Mouse (Mus musculus): ENCODE results near the gene Asb8.

The Asb8 gene

DNA sequence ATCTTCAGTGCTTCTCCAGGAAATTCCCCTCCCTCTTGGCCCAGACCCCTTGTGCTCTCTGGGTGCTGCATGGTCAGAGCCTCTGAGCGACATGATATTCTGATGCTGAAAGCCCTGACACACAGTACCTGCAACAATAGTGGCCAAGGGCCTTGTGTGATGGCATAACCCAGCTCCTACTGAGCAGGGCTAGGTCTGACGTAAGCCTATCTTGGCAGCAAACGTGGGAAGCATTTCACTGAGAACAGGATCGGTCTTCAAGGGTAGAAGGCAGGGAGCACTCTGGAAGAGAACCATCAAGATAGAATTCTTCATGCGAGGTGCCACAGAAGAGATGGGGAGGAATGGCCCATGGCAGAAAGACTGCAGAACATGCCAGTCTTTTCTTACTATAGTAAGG is at the start of gene Asb8:
TSS of gene Asb8 (minus strand) at position 101 of the 400 bp plus-strand sequence.
- DNase-seq, result no peak

DNA sequence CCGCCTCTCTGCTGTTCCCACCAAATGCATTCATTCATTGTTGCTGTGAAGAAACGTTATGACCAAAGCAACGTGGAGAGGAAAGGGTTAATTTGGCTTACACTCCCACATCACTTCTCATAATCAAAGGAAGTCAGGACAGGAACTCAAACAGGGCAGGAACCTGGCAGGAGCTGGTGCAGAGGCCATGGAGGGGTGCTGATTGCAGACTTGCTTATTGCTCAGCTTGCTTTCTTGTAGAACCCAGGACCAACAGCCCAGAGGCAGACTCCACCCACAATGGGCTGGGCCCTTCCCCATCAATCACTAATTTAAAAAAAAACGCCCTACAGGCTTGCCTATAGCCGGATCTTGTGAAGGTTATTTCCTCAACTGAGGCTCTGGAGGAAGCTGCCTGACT is 48.7 kb upstream of the Asb8 start:
- no peak for DNase-seq

DNA sequence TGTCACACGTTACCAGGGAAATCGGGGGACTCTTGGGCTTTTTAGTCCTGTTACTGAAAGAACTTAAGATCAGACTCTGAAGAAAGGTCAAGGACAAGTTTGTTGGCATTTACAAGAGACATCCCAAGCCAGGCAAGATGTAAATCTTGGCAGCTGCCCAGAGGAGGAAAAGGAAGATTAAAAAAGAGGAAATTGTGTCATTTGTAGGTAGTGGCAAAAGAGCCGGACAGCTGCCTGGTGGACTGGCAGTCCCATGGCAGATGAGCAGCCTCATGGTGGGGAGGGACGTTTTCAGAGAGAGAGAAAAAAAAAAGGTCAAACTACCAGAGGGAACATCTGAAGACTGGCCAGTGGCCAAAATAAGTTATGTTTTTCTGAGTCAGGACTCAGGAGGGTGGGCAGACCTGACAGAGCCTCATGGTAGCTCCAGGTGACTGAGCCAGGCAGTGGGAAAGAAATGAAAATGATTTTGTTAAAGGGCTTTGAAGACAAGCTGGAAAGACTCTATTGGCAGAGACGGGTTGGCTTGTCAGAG is 48.0 kb upstream of the Asb8 start:
- no peak for DNase-seq

DNA sequence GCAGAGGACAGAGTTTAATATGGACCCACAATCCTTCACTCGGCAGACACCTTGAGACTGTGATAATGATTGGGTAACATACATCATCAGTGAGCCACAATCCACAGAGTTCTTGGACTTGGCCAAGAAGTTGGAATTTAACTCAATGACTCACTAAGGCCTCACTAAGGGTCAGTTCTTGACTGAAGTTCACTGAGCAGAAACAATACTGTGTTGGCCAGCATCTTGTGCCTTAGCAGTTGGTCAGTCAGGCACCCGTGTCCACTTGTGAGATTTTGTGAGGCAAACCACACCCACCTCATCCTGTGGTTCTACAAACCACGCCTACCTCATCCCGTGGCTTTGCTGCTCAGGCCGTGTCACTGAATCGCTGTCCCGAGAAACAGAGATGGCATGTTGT is 44.3 kb upstream of the Asb8 start:
- no peak for DNase-seq

DNA sequence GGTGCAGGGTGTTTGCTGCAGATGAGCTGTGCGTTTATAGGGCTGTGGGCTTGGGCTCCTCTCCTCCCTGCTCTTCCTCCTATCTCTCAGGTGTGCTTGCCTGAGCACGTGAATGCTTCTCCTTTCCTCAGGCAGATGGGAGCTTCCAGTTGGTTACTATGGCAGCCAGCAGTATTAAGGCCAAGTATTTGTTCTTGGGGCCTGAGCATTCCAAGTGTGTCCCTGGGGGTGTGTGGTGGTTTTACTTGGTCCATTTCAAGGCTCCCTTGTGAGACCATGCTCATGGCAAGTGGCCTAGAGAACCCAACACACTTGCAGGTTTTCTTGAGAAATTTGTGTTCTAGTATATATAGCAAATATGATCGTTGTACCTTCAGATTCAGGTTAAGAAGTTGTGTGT is 30.0 kb upstream of the Asb8 start, which contains the start of gene Olfr288:
TSS of gene Olfr288 (minus strand) at position 101 of the 400 bp plus-strand sequence.
- DNase-seq, result no peak

DNA sequence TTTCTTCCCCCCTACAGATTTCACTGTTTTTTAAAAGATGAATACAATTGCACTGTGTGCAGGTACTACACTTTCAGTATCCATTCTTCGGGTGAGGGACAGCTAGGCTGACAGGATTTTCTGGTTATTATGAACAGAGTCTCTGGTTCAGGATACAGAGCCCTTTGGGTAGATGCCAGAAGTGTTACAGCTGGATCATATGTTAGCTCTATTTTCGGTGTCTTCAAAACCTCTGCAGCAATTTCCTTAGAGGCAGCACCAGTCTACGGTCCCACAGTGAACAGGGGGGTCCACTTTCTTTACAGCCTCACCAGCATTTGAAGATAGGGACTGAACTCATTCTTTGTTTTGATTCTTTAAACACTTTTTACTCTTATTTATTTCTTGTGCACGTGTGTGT is 19.0 kb upstream of the Asb8 start:
- no peak for DNase-seq

DNA sequence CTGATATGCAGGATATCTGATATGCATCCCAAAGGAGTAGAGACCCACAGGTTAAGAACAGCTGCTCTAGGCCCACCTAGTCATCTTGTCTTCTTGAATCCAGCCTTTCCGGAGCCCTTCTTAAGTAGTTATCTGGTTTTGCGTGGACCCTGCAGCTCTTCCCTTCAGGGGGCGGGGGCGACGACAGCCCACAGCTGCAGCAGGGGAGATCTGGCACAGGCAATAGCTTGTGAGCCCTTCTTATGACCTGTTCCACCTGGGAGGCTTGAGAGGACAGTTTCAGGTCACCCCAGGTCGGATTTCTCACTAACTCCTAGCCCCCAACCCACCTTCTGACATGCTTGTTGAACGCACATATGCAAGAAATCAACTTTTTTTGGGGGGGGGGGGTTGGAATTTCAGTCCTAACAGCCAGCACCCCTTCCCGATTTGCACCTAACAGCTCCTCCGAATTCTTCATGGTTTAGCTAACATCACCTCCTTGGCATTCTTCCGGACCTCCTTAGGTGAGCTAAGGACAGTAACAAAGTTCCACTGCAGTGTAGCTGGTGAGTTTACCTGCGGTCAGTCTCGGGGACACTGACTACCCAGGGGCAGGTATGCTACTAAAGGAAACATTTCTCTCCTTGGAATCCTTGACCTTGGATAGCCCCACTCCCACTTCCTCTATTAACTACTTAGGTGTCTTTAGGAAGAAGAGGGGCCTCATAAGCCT is 16.6 kb upstream of the Asb8 start:
- peak; percentile 13 to 23 for DNase-seq

DNA sequence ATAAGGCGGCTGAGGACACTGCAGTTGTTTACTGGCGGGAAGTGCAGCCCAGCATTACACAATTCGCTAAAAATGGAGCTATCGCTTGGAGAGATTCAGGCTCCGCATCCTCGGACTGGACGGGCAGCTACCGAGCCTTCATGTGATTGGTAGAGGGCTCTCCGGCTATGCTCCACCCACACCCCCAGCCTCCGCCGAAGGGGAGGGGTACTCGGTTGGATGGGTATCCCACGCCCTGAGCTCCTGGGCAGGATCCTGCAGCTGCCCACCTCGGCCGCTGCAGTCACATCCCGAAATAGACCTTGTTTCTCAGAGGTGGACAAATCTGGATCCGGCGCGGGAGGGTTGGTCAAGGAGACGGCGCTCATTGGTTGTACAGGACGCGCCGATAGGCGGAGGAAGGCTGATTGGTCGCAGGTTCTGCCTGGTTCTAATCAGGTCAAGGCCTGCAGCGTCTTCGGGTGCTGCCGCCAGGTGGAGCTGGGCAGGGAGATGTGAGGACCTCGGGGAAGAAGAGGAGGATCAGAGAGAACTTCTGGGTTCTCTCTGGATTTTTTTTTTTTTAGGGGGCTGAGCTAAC is 15.8 kb upstream of the Asb8 start:
- DNase-seq, result peak; percentile 95 to 97

DNA sequence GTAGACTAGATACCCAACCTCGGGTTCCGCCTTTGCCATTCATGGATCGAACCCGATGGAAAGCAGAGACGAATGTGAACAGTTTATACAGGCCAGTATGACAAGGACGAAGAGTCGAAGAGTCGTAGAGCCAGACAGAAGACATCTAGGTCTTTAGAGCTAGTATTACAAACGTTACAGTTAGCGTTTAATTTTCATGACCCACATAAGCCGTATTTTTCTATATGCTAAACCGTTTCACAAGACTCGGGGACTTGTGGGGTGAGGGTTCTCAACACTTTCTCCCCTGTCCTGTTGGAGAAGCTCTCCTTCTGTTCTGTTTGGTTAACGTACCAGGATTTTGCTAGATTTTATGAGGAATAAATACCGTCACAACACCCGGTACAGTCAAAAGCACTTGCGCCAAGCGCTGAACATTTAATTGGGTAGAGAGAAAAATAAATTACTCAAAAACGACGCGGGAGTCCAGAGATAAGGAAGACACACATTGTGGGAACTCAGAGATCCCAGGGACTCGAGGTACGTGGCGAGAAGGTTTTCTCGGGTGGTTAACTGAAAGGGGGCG is 15.2 kb upstream of the Asb8 start:
- peak; percentile 9 to 20 for DNase-seq

DNA sequence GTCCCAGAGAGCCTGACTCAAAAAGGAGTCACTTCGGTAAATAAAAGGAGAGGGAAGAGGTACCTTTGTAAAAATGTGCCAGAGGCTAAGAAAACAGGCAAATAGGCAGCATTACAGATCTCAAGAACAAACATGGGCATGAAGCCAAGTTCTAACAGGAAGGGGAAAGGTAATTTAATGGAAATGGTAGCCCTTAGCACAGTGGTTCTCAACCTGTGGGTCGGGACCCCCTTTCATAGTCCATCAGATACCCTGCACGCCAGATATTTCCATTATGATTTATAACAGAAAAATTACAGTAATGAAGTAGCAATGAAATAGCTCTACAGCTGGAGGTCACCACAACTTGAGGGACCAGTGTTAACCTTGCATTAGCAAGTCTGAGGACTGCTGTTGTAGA is 11.9 kb upstream of the Asb8 start:
- no peak for DNase-seq

DNA sequence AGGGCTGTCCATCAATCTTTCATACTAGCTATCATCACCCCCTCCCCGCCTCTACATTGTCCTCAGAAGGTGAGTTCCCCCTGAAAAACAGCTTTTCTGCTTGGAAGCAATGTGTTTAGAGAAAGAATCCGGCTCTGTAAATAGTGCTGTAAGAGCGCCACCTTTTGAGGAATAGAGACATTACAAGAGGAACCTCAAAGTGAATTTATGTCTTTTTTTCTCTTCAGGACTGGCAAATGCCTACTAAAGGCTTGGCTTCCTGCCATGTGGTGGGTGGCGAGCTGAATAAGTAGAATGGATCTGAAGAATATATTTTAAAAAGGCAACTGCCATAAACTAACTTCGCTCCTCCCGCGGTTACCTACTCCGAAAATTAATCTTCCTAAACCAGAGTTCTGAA is 8.4 kb upstream of the Asb8 start:
- DNase-seq, result peak; percentile 24 to 51

DNA sequence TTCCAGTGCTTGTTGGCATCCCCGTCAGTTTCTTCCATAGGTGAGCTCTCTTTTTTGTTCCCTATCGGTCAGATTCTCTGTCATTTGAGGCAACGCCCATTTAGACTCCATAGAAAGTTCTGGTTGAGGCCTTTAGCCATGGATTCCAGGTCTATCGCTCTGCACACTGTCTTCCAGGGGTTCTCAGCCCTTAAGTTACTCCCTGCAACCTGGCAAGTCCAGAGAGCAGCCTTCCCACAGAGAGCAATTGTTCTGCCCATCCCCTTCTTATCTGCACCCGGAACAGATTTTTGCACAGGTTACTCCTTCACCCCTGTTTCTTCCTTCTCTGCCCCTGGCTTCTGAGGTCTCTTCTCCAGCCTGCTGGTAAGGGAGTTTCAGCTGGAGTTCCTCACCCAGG is 6.7 kb upstream of the Asb8 start:
- DNase-seq, result no peak

DNA sequence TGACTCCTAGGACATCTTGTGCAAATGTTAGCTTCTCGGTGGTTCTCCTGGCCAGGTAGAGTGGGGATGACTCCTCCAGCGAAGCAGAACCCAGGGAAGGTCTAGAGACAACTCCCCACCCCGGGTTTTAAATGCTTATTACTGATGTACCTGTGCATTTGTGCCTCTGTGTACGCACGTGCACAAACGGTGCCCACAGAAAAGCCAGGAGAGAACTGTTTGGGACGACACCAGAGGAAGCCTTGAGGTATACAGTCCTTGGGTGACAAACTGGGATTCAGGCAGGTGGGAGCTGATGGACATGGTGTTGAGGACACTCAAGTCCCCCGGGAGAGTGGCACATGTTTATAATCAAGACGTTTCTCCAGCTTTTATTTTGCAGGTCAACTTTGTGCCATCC is 5.5 kb upstream of the Asb8 start:
- no peak for DNase-seq

DNA sequence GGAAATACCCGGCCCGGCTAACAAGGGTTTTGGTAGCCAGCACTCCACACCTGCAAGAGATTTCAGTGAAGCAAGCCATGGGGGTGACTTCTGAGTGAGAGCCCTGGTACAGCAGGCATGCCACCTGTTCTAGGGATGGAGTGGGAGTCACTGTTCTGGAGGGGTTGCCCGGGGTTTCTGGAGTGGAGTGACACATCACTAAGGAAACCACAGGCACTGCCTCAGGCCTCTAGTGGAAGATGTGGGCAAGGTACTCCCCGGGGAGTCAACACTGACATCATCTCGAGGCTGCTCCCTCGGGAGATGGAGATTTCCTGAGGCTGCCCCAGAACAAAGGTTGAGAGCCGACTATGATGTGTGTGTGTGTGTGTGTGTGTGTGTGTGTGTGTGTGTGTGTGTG is 4.9 kb upstream of the Asb8 start:
- no peak for DNase-seq

DNA sequence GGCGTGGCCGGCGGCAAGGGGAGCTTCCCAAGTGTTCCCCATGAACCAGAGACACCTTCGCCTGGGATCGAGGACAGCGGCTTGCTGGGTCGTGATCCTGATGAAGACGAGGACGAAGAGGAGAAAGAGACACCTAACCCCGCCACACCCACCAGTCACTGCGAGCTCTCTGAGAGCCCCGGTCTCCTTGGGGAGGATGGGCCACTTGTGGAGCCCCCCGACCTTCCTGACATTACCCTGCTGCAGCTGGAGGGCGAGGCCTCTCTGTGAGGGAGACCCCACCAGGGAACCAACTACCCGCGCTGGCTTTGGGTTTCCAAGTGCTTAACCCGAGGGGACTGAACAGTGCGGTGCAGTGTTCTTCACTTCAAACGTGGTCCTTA is 3.2 kb upstream of the Asb8 start:
- DNase-seq, result peak in 1 of 2 experiments; percentile 14

DNA sequence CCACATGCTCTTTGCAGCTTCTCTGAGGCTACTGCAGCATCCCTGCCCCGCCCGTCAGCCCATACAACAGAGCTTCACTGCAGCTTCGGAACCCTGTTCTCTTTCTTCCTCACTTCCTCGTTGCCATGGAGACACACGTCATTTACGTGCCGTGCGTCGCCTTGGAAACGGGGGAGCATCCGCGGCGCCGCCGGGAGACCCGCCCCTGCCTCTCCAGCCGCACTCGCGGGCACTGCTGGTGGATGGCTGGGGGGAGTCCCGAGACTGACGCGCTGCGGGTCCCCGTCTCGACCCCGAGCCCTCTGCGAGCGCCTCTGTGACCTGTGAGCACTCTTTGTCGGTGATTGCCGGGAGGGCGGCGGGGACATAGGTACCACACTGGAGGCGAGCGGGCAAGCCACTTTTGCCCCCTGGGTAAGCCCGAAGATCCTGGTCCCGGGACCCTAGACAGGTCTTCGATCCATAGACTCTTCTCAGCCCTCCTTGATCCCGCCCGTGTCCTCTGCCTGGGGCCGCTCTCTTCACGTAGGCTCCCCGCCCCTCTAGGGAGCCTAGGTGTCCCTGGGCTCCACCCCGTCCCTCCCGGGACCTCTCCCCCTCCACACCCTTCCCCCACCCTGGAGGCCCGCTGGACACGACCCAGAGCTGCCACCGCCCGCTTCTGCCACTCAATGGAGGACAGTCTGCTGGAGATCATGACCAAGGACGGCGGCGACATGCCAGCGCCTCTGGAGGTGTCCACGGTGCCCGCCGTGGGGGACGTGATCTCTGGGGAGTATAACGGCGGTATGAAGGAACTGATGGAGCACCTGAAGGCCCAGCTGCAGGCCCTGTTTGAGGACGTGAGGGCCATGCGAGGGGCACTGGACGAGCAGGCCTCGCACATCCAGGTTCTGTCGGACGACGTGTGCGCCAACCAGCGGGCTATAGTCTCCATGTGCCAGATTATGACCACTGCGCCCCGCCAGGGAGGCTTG is 2.5 kb upstream of the Asb8 start:
- peak; percentile 85 to 86 for DNase-seq

DNA sequence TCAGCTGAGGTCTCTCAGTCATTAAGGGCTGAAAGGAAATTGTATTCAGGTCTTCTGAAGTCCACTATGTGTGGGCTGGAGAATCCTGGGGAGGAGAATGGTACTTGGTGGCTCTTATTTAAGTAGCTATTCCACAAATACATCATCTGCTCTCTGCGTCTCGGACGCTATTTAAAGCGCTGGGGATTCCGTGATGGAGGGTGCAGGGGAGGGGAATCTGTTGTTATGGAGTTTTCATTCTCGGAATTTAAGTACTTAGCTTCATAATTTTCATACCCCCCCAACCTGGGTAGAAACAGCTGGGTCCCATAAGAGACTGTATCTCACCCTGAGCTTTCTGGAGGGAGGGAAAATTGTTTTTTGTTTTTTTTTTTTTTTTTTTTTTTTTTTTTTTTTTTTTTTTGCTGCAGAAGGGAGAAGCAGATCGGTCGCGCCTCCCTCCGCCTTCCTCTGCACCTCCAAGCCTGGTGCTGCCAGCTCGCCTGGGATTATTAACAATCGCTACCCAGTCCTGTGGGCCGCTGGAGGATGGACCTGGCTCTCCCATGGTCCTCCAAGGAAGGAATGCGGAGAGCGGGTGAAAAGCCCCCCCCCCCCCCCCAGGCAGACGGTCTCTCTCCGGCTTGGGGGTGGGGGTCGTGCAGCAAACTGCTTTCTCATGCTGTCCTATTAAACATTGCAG is 1.7 kb upstream of the Asb8 start, which contains the start of gene Ccdc184:
TSS of gene Ccdc184 (plus strand) at position 196 of the 682 bp plus-strand sequence.
- DNase-seq, result peak in 1 of 2 experiments; percentile 24

DNA sequence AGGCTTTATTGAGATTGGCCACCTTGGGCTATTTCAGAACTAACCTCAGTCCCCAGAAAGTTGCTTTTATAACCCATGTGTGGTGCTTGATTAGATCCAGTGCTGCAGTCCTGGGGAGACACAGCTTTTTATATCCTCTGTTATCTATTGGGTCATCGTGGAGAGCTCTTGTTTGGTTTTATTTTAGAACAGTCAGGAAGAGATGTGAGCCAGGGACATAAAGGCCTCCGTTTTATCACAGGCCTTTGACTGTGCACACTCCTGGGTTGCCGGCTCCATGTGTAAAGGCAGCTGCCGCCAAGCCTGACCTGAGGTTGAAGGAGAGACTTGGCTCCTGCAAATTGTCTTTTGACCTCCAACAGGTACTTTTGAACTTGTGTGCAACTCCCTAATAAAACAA is 2.9 kb downstream of the Asb8 start:
- no peak for DNase-seq

DNA sequence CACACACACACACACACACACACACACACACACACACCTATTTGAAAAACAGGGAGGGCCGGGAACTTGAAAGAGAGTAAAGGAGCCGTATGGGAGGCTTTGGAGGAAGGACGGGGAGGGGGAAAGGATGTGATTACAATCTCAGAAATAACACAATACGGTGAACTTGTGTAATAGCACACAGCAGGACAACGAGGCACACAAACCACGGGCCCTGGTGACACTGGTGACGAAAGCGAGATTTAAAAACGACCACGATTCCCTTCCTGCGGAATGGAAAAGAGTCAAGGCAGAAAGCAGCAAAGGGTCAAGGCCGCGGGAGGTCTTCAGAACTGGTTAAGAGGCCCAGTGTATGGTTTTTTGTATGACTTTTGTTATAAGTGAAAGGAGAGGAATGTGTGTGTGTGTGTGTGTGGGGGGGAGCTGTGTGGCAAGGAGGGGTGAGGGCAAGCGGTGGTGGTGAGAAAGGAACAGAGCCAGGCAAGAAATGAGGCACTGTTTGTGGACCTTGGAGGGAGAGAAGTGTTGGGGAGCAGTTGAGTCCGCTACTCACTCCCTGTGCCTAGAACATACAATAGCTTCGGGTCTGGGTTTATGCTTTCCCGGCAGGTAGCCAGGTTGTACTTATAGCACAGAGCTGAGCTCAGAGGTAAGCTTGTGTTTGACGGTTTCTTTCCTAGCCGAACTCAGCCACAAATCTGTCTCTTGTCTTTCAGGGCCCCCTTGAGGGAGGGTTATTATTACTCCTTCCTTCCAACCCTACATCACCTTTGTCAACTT is 4.2 kb downstream of the Asb8 start:
- DNase-seq, result no peak

DNA sequence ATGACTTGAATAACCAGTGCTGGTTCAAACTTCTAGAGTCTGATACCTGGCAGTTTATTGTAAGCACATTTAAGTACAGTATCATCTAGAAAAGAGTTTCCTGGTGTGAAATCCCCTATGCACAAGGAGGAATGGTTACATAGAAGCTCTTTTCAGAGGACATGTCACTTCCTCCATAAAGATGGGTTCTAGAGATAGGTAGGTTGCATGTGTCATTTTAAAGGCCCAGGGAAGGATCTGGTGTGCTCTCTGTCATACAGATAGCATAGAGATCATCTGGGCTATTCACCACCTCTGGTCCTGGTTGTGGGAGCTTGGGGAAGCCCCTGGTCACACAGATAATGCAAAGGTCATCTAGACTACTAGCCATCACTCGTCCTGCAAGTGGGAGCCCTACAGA is 8.2 kb downstream of the Asb8 start:
- no peak for DNase-seq

DNA sequence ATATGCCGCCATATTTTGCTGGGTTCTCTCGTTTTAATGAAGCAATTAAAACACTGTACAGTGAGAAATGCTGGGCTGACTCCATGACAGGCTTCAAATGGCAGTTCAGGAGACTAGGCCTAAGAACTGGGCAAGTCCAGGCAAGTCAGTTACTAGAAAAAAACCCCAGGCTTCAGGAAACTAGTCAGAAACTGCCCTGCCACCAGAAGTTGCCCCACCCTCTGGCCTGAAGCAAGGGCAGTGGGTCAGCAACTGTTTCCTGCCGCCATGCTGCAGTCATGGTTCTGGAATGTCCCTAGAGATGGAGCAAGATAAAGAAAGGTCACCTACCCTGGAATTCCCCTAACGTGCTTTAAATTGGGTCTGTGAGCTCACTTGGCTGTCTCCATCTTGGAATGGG is 9.5 kb downstream of the Asb8 start:
- DNase-seq, result no peak

Data from cerebellum, postnatal 36 days (tissue).